Mouse (Mus musculus) kidney, embryonic 16.5 days (tissue): ENCODE data around the gene Sptlc3. TPM values are rescaled to one million over a fixed set of nuclear protein-coding genes. Genes with fewer than 3 reads are reported as not detected.
A peak's percentile ranks its signal among the peaks of the same experiment; 100 is the strongest.

ENCODE experiments used
- ATAC-seq: fragments of 200-750 bp; cut with Nextera tagmentation; 2 replicates; pipeline ENCODE4 v1.8.0; 2017; ENCODE audit warnings: moderate TSS enrichment; ENCODE audit not compliant: low FRiP score, low TSS enrichment
- H3K27ac ChIP-seq: fragments of 300-500 bp; sonication (generic); 2 replicates; pipeline ENCODE4 v1.5.1; 2014; ENCODE audit warnings: low read length
- H3K27me3 ChIP-seq: fragments of 300-500 bp; sonication (generic); 2 replicates; pipeline ENCODE4 v1.6.1; 2014; ENCODE audit warnings: low read length, control low read depth, mixed read lengths; ENCODE audit not compliant: insufficient read depth
- H3K36me3 ChIP-seq: fragments of 300-500 bp; sonication (generic); 2 replicates; pipeline ENCODE4 v1.6.1; 2014; ENCODE audit warnings: low read length, control low read depth, mixed read lengths; ENCODE audit not compliant: insufficient read depth
- H3K4me1 ChIP-seq: fragments of 300-500 bp; sonication (generic); 2 replicates; pipeline ENCODE4 v1.6.1; 2014; ENCODE audit warnings: low read length, control low read depth, mixed read lengths; ENCODE audit not compliant: insufficient read depth
- H3K4me2 ChIP-seq: fragments of 300-500 bp; sonication (generic); replicated peaks from 2 replicates; pipeline ENCODE4 v1.6.1; 2014; ENCODE audit warnings: low read depth, low read length
- H3K4me3 ChIP-seq: fragments of 300-500 bp; sonication (generic); 2 replicates; pipeline ENCODE4 v1.5.1; 2014; ENCODE audit warnings: mild to moderate bottlenecking, low read length
- H3K9ac ChIP-seq: fragments of 300-500 bp; sonication (generic); replicated peaks from 2 replicates; pipeline ENCODE4 v1.6.1; 2014; ENCODE audit warnings: low read length
- H3K9me3 ChIP-seq: fragments of 300-500 bp; sonication (generic); 2 replicates; pipeline ENCODE4 v1.6.1; 2016; ENCODE audit warnings: low read length, control low read depth
- WGBS: fragments of 180-500 bp; shearing (Covaris S2); extraction: QIAGEN DNeasy Blood & Tissue Kit; methylation state at CpG from one replicate; pipeline ENCODE4 v1.1.7; 2014; 5-methylcytosine and 5-hydroxymethylcytosine counted together
- polyA plus RNA-seq: library from polyadenylated mRNA; unstranded; fragments of >200 nt; fragmentation: Nextera tagmentation; extraction: Ambion mirVana; gene quantifications from 2 replicates; pipeline ENCODE4 v1.2.1, GENCODE M21; 2015

The Sptlc3 gene
- polyA plus RNA-seq, 1 experiment from 2014 or later = 0.87 TPM

GRCm38 (mm10) chr2:139677065-139677762 is 183.5 kb downstream of the Sptlc3 start:
- peak overlapping the region; percentile 72 for H3K4me3 ChIP-seq
- H3K36me3 ChIP-seq = no peaks in the 10 kb centered on the region
- peak; percentile 88 for ATAC-seq
- peak overlapping the region; percentile 100 for H3K4me2 ChIP-seq
- no peaks in the 10 kb centered on the region for H3K9me3 ChIP-seq
- peak overlapping the region; percentile 82 for H3K9ac ChIP-seq
- H3K27ac ChIP-seq = peak overlapping the region; percentile 75
- H3K27me3 ChIP-seq = peaks cover 9% of the 10 kb centered on the region
- under 1% methylated on average over 52 of the region's 52 CpGs for WGBS
- H3K4me1 ChIP-seq = peaks cover 20% of the 10 kb centered on the region; the same call in 1 of the 2 replicates

GRCm38 (mm10) chr2:139677809-139678274 is 184.1 kb downstream of the Sptlc3 start, which contains the start of gene Ism1:
Gene Ism1 (plus strand): TSS chr2:139678178.
- H3K4me2 ChIP-seq = peak within 1 kb of the TSS; percentile 100
- ATAC-seq = peak; percentile 77
- WGBS = under 1% methylated on average over 37 of the region's 39 CpGs

DNA sequence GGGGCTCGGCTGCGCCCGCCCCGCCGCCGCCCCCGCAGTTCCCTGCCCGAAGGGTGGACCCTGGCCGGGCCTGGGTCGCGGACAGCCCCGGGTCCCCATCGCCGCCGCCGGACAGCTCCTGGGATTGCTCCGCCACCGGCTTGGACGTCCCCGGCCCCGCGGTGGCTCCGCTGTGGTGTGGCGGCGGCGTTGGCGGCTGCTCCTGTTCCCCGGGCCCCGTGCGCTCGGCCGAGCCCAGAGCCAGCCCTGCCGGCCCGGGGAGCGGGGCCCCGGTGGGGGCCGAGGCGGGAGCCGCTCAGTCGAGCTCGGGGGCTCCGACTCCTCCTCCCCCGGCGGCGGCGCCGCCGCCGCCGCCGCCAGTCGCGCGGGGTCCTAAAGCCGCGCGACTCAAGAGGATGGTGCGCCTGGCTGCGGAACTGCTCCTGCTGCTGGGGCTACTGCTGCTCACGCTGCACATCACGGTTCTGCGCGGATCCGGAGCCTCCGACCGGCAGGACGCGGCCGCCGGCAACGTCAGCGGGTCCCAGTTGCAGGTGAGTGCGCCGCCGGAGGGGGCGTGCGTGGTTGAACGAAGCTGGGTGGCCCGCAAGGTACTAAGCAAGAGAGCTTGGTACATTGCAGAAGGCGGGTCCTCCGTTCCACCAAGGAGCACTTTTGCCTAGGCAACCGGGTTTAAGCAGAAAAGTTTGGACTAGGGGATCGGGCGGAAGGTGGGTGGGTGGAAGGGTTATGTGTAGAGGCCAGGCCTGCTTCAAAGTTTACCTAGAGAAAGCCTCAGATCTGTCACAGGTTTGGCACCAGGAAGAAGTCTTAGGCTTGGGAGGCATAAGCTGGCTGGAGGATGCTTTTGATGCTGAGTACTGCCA is 184.8 kb downstream of the Sptlc3 start:
- peak; percentile 86 for ATAC-seq
- H3K27ac ChIP-seq = peak overlapping the region; percentile 75
- H3K4me2 ChIP-seq = peak overlapping the region; percentile 100
- peaks cover 20% of the 10 kb centered on the region; the same call in 1 of the 2 replicates for H3K4me1 ChIP-seq
- H3K36me3 ChIP-seq = no peaks in the 10 kb centered on the region
- peak overlapping the region; percentile 82 for H3K9ac ChIP-seq
- H3K9me3 ChIP-seq = no peaks in the 10 kb centered on the region
- H3K27me3 ChIP-seq = peaks cover 9% of the 10 kb centered on the region
- peak overlapping the region; percentile 72 for H3K4me3 ChIP-seq
- under 1% methylated on average over 45 of the region's 84 CpGs for WGBS

More at GRCm38 (mm10) chr2:139677809-139678274, 184.1 kb downstream of the Sptlc3 start, which contains the start of gene Ism1:
- no peaks in the 10 kb centered on the region for H3K36me3 ChIP-seq
- H3K4me3 ChIP-seq = peak within 1 kb of the TSS; percentile 72
- no peaks in the 10 kb centered on the region for H3K9me3 ChIP-seq
- H3K27me3 ChIP-seq = peaks cover 9% of the 10 kb centered on the region
- peak within 1 kb of the TSS; percentile 75 for H3K27ac ChIP-seq
- peaks cover 20% of the 10 kb centered on the region; the same call in 1 of the 2 replicates for H3K4me1 ChIP-seq
- peak within 1 kb of the TSS; percentile 82 for H3K9ac ChIP-seq

DNA sequence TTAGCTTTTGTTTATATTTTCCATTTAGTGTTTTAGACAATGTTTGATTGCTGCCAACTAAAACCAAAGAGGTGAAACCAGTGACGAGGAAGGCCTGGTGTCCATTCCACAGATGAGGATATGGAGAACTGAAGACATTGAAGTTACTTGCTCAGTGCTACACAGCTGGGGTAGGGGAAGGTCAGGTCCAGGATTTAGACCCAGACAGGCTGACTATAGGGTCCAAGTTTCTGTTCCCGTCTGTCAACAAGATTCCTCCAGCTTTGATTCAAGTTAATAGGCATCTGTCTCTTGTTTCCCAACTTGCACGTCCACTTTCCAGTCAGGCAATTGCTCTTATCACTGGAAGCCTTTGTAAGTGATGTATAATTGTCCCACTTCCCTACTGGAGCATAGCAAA is 188.8 kb downstream of the Sptlc3 start:
- Histone ChIP-seq H3K27ac (no peak overlapping the region), H3K9ac (no peak overlapping the region), H3K36me3 (no peaks in the 10 kb centered on the region), H3K27me3 (peaks cover 5% of the 10 kb centered on the region), H3K9me3 (no peaks in the 10 kb centered on the region), H3K4me2 (no peak overlapping the region), H3K4me3 (no peak overlapping the region), H3K4me1 (peaks cover 11% of the 10 kb centered on the region; the same call in 1 of the 2 replicates)
- 73% methylated on average over 3 of the region's 3 CpGs for WGBS
- no peak for ATAC-seq

Other genes with a start within 250 kb of the Sptlc3 start
- 3.5 TPM in 2 replicates for gene Ism1, start 184.3 kb downstream of the Sptlc3 start, polyA plus RNA-seq